In the genomic region with DNA sequence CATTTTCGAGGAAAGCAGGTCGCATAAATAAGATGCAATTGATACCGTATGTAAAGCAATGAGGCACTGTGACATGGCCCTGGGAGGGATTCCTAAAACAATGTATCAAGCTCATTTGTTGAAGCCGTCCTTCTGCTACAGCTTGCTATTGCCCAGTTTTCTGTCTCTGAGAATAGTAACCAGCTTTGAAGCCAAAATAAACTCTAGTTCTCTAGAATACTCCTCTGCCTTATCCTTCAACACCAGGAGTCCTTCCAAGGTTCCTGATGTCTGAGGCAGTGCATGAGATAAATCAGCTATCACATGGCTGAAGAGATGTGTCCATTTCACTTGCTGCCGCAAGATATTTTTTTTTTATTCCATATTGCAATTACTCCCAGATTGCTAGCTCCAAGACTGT, we compare ENCODE assay signal across 29 mouse cellular contexts. TPM values are rescaled to one million over a fixed set of nuclear protein-coding genes. Genes with fewer than 3 reads are reported as not detected.
DNase-seq lines count a peak whose midpoint lies in the region; ATAC-seq and TF ChIP-seq lines count a peak whose summit lies in the region.
"Had no signal": no experiment of that assay in that cellular context is flagged by ENCODE, and none has a peak within 500 bp of the region (broad histone marks: within the 10 kb centered on the region; RNA-seq: fewer than 3 reads in every experiment).

No protein-coding gene starts in this region.

- H3K4me1 ChIP-seq in forebrain, embryonic 16.5 days (replicated peaks; ENCODE audit: control insufficient read depth, insufficient read depth, low read length), result no peaks in the 10 kb centered on the region; the same call in 1 of the 2 replicates
- no peaks in the 10 kb centered on the region for H3K4me1 ChIP-seq in forebrain, embryonic 14.5 days (ENCODE audit: control insufficient read depth, insufficient read depth, low read length)
- H3K4me1 ChIP-seq in heart, adult 2 months (ENCODE audit: control insufficient read depth, insufficient read depth, low read length), result peaks cover 3% of the 10 kb centered on the region; the same call in 1 of the 2 replicates
- H3K4me1 ChIP-seq: embryonic facial prominence, embryonic 10.5 days; liver, embryonic 12.5 days; midbrain, embryonic 13.5 days had no signal

- ATAC-seq in forebrain, embryonic 16.5 days, result no peak
- ATAC-seq in forebrain, embryonic 14.5 days, result no peak
- no peak for ATAC-seq in monocyte, adult 5-6 weeks (replicated peaks; ENCODE audit: insufficient number of reproducible peaks, low FRiP score, low TSS enrichment, poor library complexity, severe bottlenecking)
- ATAC-seq: activated CD4-positive, CD25-positive, alpha-beta regulatory T cell, adult 4 months; intestine, embryonic 16.5 days; liver, embryonic 12.5 days; liver, postnatal 0 days; lung, postnatal 0 days; midbrain, embryonic 13.5 days had no signal

- 88% methylated on average over 5 of the region's 5 CpGs for WGBS in forebrain, embryonic 16.5 days
- 95% methylated on average over 5 of the region's 5 CpGs for WGBS in forebrain, embryonic 14.5 days
- 53% methylated on average over 5 of the region's 5 CpGs for WGBS in heart, adult 2 months

- no peak for TF ChIP-seq EP300 in heart, adult 2 months (IDR thresholded peaks at IDR 0.05; ENCODE audit: insufficient read depth, low read depth, low read length)

- H3K79me2 ChIP-seq in heart, adult 2 months (replicated peaks; ENCODE audit: control insufficient read depth, insufficient read depth, low read length), result no peaks in the 10 kb centered on the region

- TF ChIP-seq POLR2A in heart, adult 2 months (IDR thresholded peaks at IDR 0.05; ENCODE audit: insufficient read depth, low read depth, low read length), result no peak

- no peaks in the 10 kb centered on the region for H3K27me3 ChIP-seq in forebrain, embryonic 16.5 days (replicated peaks; ENCODE audit: control insufficient read depth, insufficient read depth, low read length)
- H3K27me3 ChIP-seq in forebrain, embryonic 14.5 days (replicated peaks; ENCODE audit: control insufficient read depth, insufficient read depth, low read length), result no peaks in the 10 kb centered on the region
- no peaks in the 10 kb centered on the region for H3K27me3 ChIP-seq in heart, adult 2 months (ENCODE audit: control insufficient read depth, insufficient read depth, low read length)
- H3K27me3 ChIP-seq: CH12.LX; embryonic facial prominence, embryonic 15.5 days; forebrain, embryonic 12.5 days; hindbrain, embryonic 13.5 days; liver, embryonic 12.5 days; midbrain, embryonic 13.5 days; neural tube, embryonic 15.5 days had no signal

- peak overlapping the region; percentile 23; the same call in 1 of the 2 replicates for H3K27ac ChIP-seq in forebrain, embryonic 16.5 days (ENCODE audit: low read length)
- no peak overlapping the region for H3K27ac ChIP-seq in forebrain, embryonic 14.5 days (ENCODE audit: low read depth, low read length)
- H3K27ac ChIP-seq in heart, adult 2 months, result peak overlapping the region; percentile 61; the same call in 1 of the 2 replicates
- peak overlapping the region; percentile 25; the same call in 1 of the 2 replicates for H3K27ac ChIP-seq in left cerebral cortex, adult 2 months
- H3K27ac ChIP-seq: embryonic facial prominence, embryonic 10.5 days; embryonic facial prominence, embryonic 15.5 days; forebrain, embryonic 12.5 days; hindbrain, embryonic 13.5 days; kidney, postnatal 0 days; liver, embryonic 12.5 days; macrophage; midbrain, embryonic 13.5 days; neural tube, embryonic 15.5 days had no signal

- no peaks in the 10 kb centered on the region for H3K36me3 ChIP-seq in forebrain, embryonic 16.5 days (ENCODE audit: control insufficient read depth, insufficient read depth)
- no peaks in the 10 kb centered on the region for H3K36me3 ChIP-seq in forebrain, embryonic 14.5 days (ENCODE audit: control insufficient read depth, insufficient read depth, low read length)
- H3K36me3 ChIP-seq in heart, adult 2 months (ENCODE audit: control insufficient read depth, insufficient read depth, low read length), result no peaks in the 10 kb centered on the region
- H3K36me3 ChIP-seq: embryonic facial prominence, embryonic 10.5 days; embryonic facial prominence, embryonic 15.5 days; forebrain, embryonic 12.5 days; hindbrain, embryonic 13.5 days; liver, embryonic 12.5 days; midbrain, embryonic 13.5 days; neural tube, embryonic 15.5 days had no signal

- no peak overlapping the region for H3K4me2 ChIP-seq in forebrain, embryonic 16.5 days (ENCODE audit: low read length)
- no peak overlapping the region for H3K4me2 ChIP-seq in forebrain, embryonic 14.5 days (ENCODE audit: low read length)
- H3K4me2 ChIP-seq: embryonic facial prominence, embryonic 15.5 days; forebrain, embryonic 12.5 days; hindbrain, embryonic 13.5 days; liver, embryonic 12.5 days; midbrain, embryonic 13.5 days; neural tube, embryonic 15.5 days had no signal

- intact Hi-C loops in heart, adult 2 months (cut with DNase I), result no loop called here
- intact Hi-C loops in left cerebral cortex, adult 2 months (cut with DNase I), result no loop called here

- no peaks in the 10 kb centered on the region for H3K9me3 ChIP-seq in forebrain, embryonic 16.5 days (ENCODE audit: control insufficient read depth, low read length)
- no peaks in the 10 kb centered on the region for H3K9me3 ChIP-seq in forebrain, embryonic 14.5 days (replicated peaks; ENCODE audit: control insufficient read depth, low read length)
- H3K9me3 ChIP-seq: embryonic facial prominence, embryonic 15.5 days; hindbrain, embryonic 13.5 days; liver, embryonic 12.5 days; midbrain, embryonic 13.5 days; neural tube, embryonic 15.5 days had no signal

- no peak for DNase-seq in forebrain, embryonic 14.5 days (ENCODE audit: low spot score)
- peak in 1 of 2 experiments; percentile 15 for DNase-seq in heart, adult 2 months
- DNase-seq in heart, postnatal 4 days, result no peak
- DNase-seq in left cerebral cortex, adult 2 months (ENCODE audit: extremely low spot score in 1 of 2, low spot score in 2 of 2), result no peak
- no peak for DNase-seq in left cerebral cortex, adult 8-10 months (ENCODE audit: low spot score in 2 of 2)
- DNase-seq: adrenal gland, adult 2 months; adrenal gland, postnatal 36 days; cerebellum, adult 2 months; gastrocnemius, postnatal 10 days; kidney, adult 8-10 months; kidney, postnatal 4 days; left cerebral cortex, postnatal 4 days; liver, postnatal 0 days; retina, postnatal 1 day had no signal

- TF ChIP-seq CTCF in heart, adult 2 months (IDR thresholded peaks at IDR 0.05), result no peak
- no peak for TF ChIP-seq CTCF in left cerebral cortex, adult 2 months (IDR thresholded peaks at IDR 0.05)

- no peak overlapping the region for H3K4me3 ChIP-seq in forebrain, embryonic 16.5 days (replicated peaks; ENCODE audit: low read length)
- H3K4me3 ChIP-seq in forebrain, embryonic 14.5 days (ENCODE audit: low read depth, low read length), result no peak overlapping the region
- no peak overlapping the region for H3K4me3 ChIP-seq in heart, adult 2 months
- H3K4me3 ChIP-seq in left cerebral cortex, adult 2 months, result no peak overlapping the region
- H3K4me3 ChIP-seq: embryonic facial prominence, embryonic 10.5 days; embryonic facial prominence, embryonic 15.5 days; forebrain, embryonic 12.5 days; hindbrain, embryonic 13.5 days; liver, embryonic 12.5 days; midbrain, embryonic 13.5 days; neural tube, embryonic 15.5 days had no signal

- no peak overlapping the region for H3K9ac ChIP-seq in forebrain, embryonic 16.5 days (replicated peaks; ENCODE audit: low read depth, low read length)
- H3K9ac ChIP-seq in forebrain, embryonic 14.5 days (ENCODE audit: low read length), result no peak overlapping the region
- H3K9ac ChIP-seq in heart, adult 2 months (ENCODE audit: low read depth, low read length), result no peak overlapping the region
- H3K9ac ChIP-seq: embryonic facial prominence, embryonic 15.5 days; forebrain, embryonic 12.5 days; hindbrain, embryonic 13.5 days; liver, embryonic 12.5 days; liver, postnatal 0 days; midbrain, embryonic 13.5 days; neural tube, embryonic 15.5 days had no signal

RNA-seq across cellular contexts. Expression of a gene that starts 43.9 kb away (rescaled TPM):
- polyA plus RNA-seq in forebrain, embryonic 16.5 days (2015; fragmentation: Nextera tagmentation; extraction: Ambion mirVana), result 84.9 and 104 TPM in 2 replicates
- polyA plus RNA-seq in forebrain, embryonic 14.5 days (2014; fragmentation: Nextera tagmentation; extraction: Ambion mirVana), result 94.2 and 97.2 TPM in 2 replicates
- total RNA-seq in heart, adult 2 months (2021), result 100 to 1,000 TPM in 1 of 2 experiments, 10 to 100 TPM in 1; 98.0 to 119 TPM
- polyA plus RNA-seq in heart, adult 2 months (2012; rRNA removed), result 35.5 and 74.4 TPM in 2 replicates
- 100 to 1,000 TPM; 129 to 131 TPM for total RNA-seq in heart, postnatal 4 days (2021)
- 100 to 1,000 TPM; 103 to 112 TPM for total RNA-seq in left cerebral cortex, adult 2 months (2021)
- 100 to 1,000 TPM; 104 to 116 (median 106) TPM for total RNA-seq in left cerebral cortex, adult 8-10 months (2022)
- 37.5 to 46.7 TPM (median 37.9 TPM) in 3 replicates for total RNA-seq in monocyte, adult 5-6 weeks (2017)
